In the genomic region with DNA sequence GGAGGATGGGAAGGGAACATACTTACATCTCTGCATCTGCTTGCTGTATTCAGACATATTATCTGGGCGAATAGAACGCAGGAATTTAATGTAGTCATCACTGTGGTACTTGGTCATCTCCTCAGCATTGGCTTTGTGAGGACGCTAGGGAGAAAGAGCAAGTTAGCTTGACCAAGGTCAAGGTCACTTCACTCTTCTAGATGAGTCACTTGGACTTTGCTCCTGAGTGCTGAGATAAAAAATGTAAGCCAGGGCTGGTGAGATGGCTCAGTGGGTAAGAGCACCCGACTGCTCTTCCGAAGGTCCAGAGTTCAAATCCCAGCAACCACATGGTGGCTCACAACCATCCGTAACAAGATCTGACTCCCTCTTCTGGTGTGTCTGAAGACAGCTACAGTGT, we compare ENCODE assay signal across 10 mouse cellular contexts. TPM values are rescaled to one million over a fixed set of nuclear protein-coding genes. Genes with fewer than 3 reads are reported as not detected.
"Had no signal": no experiment of that assay in that cellular context is flagged by ENCODE, and none has a peak within 500 bp of the region (broad histone marks: within the 10 kb centered on the region; RNA-seq: fewer than 3 reads in every experiment).

No protein-coding gene starts in this region.

RNA-seq across cellular contexts. Expression of a gene that starts 37.9 kb away (rescaled TPM):
- total RNA-seq: neutrophil, adult 5-6 weeks had no signal
- polyA plus RNA-seq: neural tube, embryonic 13.5 days; small intestine, adult 2 months; stomach, embryonic 14.5 days; stomach, embryonic 16.5 days had no signal

RNA-seq across cellular contexts. Expression of a gene that starts 38.1 kb away (rescaled TPM):
- total RNA-seq: neutrophil, adult 5-6 weeks had no signal
- polyA plus RNA-seq: neural tube, embryonic 13.5 days; small intestine, adult 2 months; spleen, adult 2 months; stomach, embryonic 14.5 days; stomach, embryonic 15.5 days; stomach, embryonic 16.5 days; thymus, adult 2 months; thymus, postnatal 0 days; urinary bladder, adult 2 months had no signal
